Mouse (Mus musculus) embryo, embryonic 10.5 days (tissue): ENCODE data around the gene Unc93b1.

Experiments
- DNase-seq: peaks from one replicate; pipeline ENCODE4 v3.0.0-alpha.2; 2015; ENCODE audit warnings: low spot score

Gene Unc93b1

GRCm38 (mm10) chr19:3985261-3985681 lies 50.3 kb downstream of the Unc93b1 start:
- peak; percentile 68 for DNase-seq

DNA sequence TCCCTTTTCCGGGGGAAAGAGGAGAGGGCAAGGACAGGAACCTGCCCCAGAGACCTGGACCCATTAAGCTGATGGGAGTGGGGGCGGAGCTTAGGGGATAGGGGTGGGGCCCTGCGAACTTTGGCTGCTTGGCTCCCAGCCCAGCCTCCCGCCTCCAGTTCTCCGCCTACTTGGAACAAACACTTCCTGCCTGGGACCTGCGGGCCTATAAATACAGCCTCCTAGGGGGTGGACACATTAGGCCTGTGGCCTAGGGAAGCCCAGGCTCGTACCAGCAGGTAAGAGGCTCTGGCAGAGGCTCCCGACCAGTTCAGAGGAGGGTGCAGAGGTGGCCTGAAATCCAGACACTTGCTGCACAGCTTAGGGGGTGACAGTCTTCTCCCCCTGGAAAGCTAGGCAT lies 51.3 kb downstream of the Unc93b1 start, which contains the start of gene Acy3:
Acy3 (plus strand) TSS at position 237 of the 400 bp plus-strand sequence.
- peak; percentile 70 for DNase-seq

- no peak for DNase-seq
Observed at GRCm38 (mm10) chr19:3988066-3988465, 53.1 kb downstream of the Unc93b1 start.

- no peak for DNase-seq
Observed at GRCm38 (mm10) chr19:3988750-3989149, 53.8 kb downstream of the Unc93b1 start.

DNA sequence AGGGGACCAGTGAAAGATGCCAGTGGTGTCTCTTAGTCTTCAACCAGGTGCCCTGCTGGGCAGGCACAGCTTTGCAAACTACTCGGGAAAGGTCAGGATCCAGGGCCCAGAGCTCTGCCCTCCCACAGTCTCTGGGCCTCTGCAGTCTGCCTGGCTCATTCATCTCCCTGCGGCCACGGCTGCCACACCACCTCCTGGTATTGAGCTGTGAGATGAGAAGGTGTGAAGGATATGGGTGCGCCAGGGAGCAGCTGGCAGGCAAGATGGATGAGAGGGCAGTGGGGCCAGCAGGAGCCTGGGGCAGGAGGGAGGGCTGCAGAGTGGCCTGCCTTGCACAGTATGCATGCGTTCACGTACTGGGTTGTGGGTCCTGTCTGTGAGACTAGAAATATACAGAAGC lies 55.8 kb downstream of the Unc93b1 start:
- DNase-seq: no peak

GRCm38 (mm10) chr19:3991562-3991961 lies 56.6 kb downstream of the Unc93b1 start:
- no peak for DNase-seq

DNA sequence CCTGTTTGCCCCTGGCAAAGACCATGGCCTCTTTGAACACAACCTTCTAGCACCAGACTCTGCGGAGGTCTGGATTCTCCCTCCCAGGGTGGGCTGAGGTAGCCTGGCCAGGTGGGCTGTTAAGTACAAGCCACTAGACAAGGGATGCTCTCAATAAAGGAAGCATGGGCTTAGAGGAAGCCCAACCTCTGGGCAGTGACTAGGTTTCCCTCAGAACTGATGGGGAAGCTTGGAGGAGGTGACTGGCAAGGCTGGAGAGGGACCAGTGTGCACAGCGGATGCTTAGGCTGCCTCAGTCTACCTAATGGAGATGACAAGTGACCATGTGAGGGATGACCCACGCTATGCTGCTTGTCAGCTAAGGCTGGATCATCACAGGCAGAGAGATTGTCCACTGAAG lies 57.0 kb downstream of the Unc93b1 start:
- DNase-seq: no peak

DNA sequence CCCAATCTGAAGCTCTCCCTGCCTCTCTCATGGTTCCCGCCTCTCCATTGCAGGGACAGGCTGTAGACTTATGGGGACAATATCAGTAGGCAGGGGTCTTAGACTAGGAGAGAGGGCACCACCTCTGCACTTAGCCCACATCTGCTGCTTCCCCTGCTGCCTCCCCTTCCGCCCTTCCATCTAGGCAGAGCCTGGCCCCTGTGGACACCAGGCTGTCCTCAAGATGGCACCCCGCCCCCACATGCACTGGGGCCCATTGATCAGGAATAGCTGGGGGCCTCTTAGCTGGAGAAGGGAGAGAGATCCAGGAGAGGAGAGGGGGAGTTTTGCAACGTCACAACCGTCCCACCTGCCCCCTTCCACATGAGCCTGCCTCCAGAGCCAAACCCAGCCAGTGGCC lies 57.4 kb downstream of the Unc93b1 start, which contains the start of gene Tbx10:
Tbx10 (plus strand) TSS at position 337 of the 400 bp plus-strand sequence.
- DNase-seq: no peak

DNA sequence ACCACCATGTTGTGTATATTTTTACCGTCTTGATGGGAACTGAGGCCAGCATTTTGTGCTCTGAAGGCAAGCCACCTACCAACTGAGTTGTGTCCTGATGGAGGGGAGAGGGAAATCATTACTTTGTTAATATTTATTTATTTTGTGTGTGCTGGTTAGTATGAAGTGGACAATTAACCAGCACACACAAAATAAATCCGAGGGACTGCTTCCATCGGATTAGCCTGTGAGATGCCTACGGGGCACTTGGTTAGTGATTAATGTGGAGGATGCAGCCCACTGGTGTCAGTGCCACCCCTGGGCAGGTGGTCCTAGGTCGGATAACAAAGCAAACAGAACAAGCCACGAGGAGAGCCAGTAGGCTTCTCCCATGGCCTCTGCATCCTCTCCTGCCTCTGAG lies 59.9 kb downstream of the Unc93b1 start:
- no peak for DNase-seq

DNA sequence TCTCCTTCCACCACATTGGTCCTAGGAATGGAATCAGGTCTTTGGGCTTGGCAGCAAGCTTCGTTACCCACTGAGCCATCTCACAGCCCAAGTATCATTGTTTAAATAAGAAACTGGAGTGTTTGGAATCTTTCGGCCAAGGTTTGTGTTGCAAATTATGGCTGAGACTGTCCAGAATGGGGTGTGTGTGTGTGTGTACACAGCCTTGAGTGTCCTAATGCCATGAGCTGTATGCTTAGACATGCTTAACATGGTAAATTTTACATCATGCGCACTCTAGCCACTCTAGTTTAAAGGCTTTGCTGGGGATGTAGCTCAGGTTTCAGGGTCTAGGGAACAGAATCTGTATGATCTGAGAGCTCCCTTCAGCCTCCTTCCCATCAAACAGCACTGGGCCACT lies 60.5 kb downstream of the Unc93b1 start:
- DNase-seq: no peak

- DNase-seq: no peak
Observed at GRCm38 (mm10) chr19:3996106-3996505, 61.1 kb downstream of the Unc93b1 start.

DNA sequence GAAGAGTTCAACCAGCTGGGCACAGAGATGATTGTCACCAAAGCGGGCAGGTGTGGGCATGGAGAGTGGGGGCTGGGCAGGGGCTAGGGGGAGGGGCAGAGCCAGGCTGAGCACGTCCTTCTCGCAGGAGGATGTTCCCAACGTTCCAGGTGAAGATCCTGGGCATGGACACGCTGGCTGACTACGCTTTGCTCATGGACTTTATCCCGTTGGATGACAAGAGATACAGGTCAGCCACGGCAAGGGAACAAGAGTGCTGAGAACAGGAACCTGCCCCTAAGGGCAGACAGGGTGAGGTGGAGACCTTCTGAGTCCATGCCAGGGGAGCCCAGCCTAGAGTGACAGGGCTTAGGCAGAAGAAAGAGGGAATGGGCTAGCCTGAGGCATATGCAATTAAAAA lies 61.8 kb downstream of the Unc93b1 start:
- DNase-seq: no peak

- DNase-seq: no peak
Observed at GRCm38 (mm10) chr19:3997231-3997630, 62.2 kb downstream of the Unc93b1 start.

GRCm38 (mm10) chr19:3998335-3998734 lies 63.3 kb downstream of the Unc93b1 start:
- no peak for DNase-seq
